Mouse (Mus musculus): ENCODE measurements around the gene Enox1. TPM values are rescaled to one million over a fixed set of nuclear protein-coding genes. Genes with fewer than 3 reads are reported as not detected.

The Enox1 gene
- polyA plus RNA-seq, 1 experiment from 2014 or later, result 1.9 TPM

DNA sequence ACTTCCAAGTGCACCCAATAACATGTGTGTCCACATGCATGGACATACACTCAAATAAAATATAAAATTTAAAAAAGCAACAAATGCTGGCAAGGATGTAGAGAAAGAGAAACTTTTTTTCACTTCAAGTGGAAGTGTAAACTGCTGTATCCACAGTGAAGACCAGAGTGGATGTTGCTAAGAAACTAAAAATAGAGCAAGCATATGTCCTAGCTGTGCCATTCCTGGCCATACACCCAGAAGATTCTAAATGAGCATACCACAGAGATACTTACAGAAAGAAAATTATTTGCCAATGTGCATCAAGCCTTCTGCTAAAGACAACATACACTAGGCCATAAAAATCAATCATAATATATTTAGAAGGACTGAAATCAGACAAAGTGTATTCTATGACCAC, 592.4 kb downstream of the Enox1 start:
- no peak overlapping the region for H3K4me2 ChIP-seq (replicated peaks; ENCODE audit: low read depth)
- no peak overlapping the region for H3K9ac ChIP-seq (ENCODE audit: low read depth, low read length)
- H3K36me3 ChIP-seq (ENCODE audit: control insufficient read depth, insufficient read depth), result no peaks in the 10 kb centered on the region
- no peak overlapping the region for H3K4me3 ChIP-seq (ENCODE audit: low read depth, low read length)
- no peaks in the 10 kb centered on the region for H3K9me3 ChIP-seq (ENCODE audit: control insufficient read depth)
- no peak for ATAC-seq
- H3K4me1 ChIP-seq (replicated peaks; ENCODE audit: control insufficient read depth, insufficient read depth, low read length), result no peaks in the 10 kb centered on the region
- no peak for TF ChIP-seq CTCF (IDR thresholded peaks at IDR 0.05; ENCODE audit: low read depth)
- H3K27me3 ChIP-seq (replicated peaks; ENCODE audit: control insufficient read depth, insufficient read depth, low read length), result no peaks in the 10 kb centered on the region
- H3K27ac ChIP-seq (ENCODE audit: low read depth, low read length), result no peak overlapping the region

Other genes starting within 250 kb of the Enox1 start
- gene Ccdc122, start 120.0 kb upstream of the Enox1 start, polyA plus RNA-seq (2015; fragmentation: Nextera tagmentation; extraction: Ambion mirVana), result 15.0 and 16.5 TPM in 2 replicates
- gene Lacc1, start 119.9 kb upstream of the Enox1 start, polyA plus RNA-seq (2015; fragmentation: Nextera tagmentation; extraction: Ambion mirVana), result 8.1 and 10.3 TPM in 2 replicates

All from intestine, postnatal 0 days (tissue).